Mouse (Mus musculus) limb, embryonic 15.5 days (tissue): ENCODE results near the gene Hivep1. TPM values are rescaled to one million over a fixed set of nuclear protein-coding genes. Genes with fewer than 3 reads are reported as not detected.

Experiments
- ATAC-seq: fragments of 200-750 bp; cut with Nextera tagmentation; 2 replicates; pipeline ENCODE4 v1.8.0; 2017; ENCODE audit warnings: low read depth, moderate TSS enrichment; ENCODE audit not compliant: insufficient number of reproducible peaks, low FRiP score, low TSS enrichment
- H3K27ac ChIP-seq: fragments of 300-500 bp; sonication (generic); 2 replicates; pipeline ENCODE4 v1.5.1; 2015; ENCODE audit warnings: moderate library complexity, mild to moderate bottlenecking, inconsistent platforms
- H3K27me3 ChIP-seq: fragments of 300-500 bp; sonication (generic); 2 replicates; pipeline ENCODE4 v1.6.1; 2015; ENCODE audit warnings: inconsistent platforms
- H3K36me3 ChIP-seq: fragments of 300-500 bp; sonication (generic); 2 replicates; pipeline ENCODE4 v1.6.1; 2015; ENCODE audit warnings: inconsistent platforms
- H3K4me1 ChIP-seq: fragments of 300-500 bp; sonication (generic); 2 replicates; pipeline ENCODE4 v1.6.1; 2015; ENCODE audit warnings: inconsistent platforms
- H3K4me2 ChIP-seq: fragments of 300-500 bp; sonication (generic); 2 replicates; pipeline ENCODE4 v1.6.1; 2015; ENCODE audit warnings: mild to moderate bottlenecking, inconsistent platforms
- H3K4me3 ChIP-seq: fragments of 300-500 bp; sonication (generic); 2 replicates; pipeline ENCODE4 v1.5.1; 2015; ENCODE audit warnings: mild to moderate bottlenecking, inconsistent platforms
- H3K9ac ChIP-seq: fragments of 300-500 bp; sonication (generic); 2 replicates; pipeline ENCODE4 v1.6.1; 2015; ENCODE audit warnings: inconsistent platforms
- H3K9me3 ChIP-seq: fragments of 300-500 bp; sonication (generic); 2 replicates; pipeline ENCODE4 v1.6.1; 2016; ENCODE audit warnings: inconsistent platforms
- WGBS: fragments of 180-500 bp; shearing (Covaris S2); methylation state at CpG from one replicate; pipeline ENCODE4 v1.1.7; 2015; 5-methylcytosine and 5-hydroxymethylcytosine counted together
- polyA plus RNA-seq: library from polyadenylated mRNA; unstranded; fragments of >200 nt; fragmentation: Nextera tagmentation; extraction: Ambion mirVana; gene quantifications from 2 replicates; pipeline ENCODE4 v1.2.1, GENCODE M21; 2015

Gene Hivep1
- polyA plus RNA-seq, 1 experiment from 2014 or later = 13.1 TPM

GRCm38 (mm10) chr13:42052696-42053541 is 1.1 kb downstream of the Hivep1 start:
- peak overlapping the region; percentile 75 for H3K4me2 ChIP-seq
- no peaks in the 10 kb centered on the region for H3K27me3 ChIP-seq
- peak overlapping the region; percentile 82 for H3K9ac ChIP-seq
- H3K36me3 ChIP-seq = peaks cover 14% of the 10 kb centered on the region; the same call in 1 of the 2 replicates
- H3K27ac ChIP-seq = peak overlapping the region; percentile 95
- ATAC-seq = 0 out of 2 replicates have a peak, but pooled peaks have one; percentile 17
- H3K9me3 ChIP-seq = no peaks in the 10 kb centered on the region
- peak overlapping the region; percentile 94 for H3K4me3 ChIP-seq
- WGBS = under 1% methylated on average over 40 of the region's 41 CpGs
- H3K4me1 ChIP-seq = peaks cover 14% of the 10 kb centered on the region

- H3K4me3 ChIP-seq = peak overlapping the region; percentile 94
- peaks cover 10% of the 10 kb centered on the region for H3K4me1 ChIP-seq
- WGBS = 36% methylated on average over 2 of the region's 2 CpGs
- peaks cover 14% of the 10 kb centered on the region; the same call in 1 of the 2 replicates for H3K36me3 ChIP-seq
- no peaks in the 10 kb centered on the region for H3K9me3 ChIP-seq
- no peak overlapping the region for H3K9ac ChIP-seq
- no peaks in the 10 kb centered on the region for H3K27me3 ChIP-seq
- 0 out of 2 replicates have a peak overlapping the region, but pooled peaks have one; percentile 95 for H3K27ac ChIP-seq
- ATAC-seq = no peak
- peak overlapping the region; percentile 75 for H3K4me2 ChIP-seq
Measured at GRCm38 (mm10) chr13:42053656-42054055, 1.8 kb downstream of the Hivep1 start.

- WGBS = 78% methylated on average over 3 of the region's 3 CpGs
Measured at GRCm38 (mm10) chr13:42054138-42054537, 2.3 kb downstream of the Hivep1 start.

GRCm38 (mm10) chr13:42056712-42057332 is 5.0 kb downstream of the Hivep1 start:
- no peak overlapping the region for H3K4me3 ChIP-seq
- H3K36me3 ChIP-seq = peaks cover 22% of the 10 kb centered on the region; the same call in 1 of the 2 replicates
- no peak for ATAC-seq
- H3K9me3 ChIP-seq = no peaks in the 10 kb centered on the region
- H3K4me2 ChIP-seq = no peak overlapping the region
- H3K9ac ChIP-seq = no peak overlapping the region
- no peaks in the 10 kb centered on the region for H3K4me1 ChIP-seq
- H3K27ac ChIP-seq = no peak overlapping the region
- H3K27me3 ChIP-seq = no peaks in the 10 kb centered on the region
- WGBS = 90% methylated on average over 2 of the region's 2 CpGs

More at GRCm38 (mm10) chr13:42054138-42054537, 2.3 kb downstream of the Hivep1 start:
- H3K36me3 ChIP-seq = peaks cover 14% of the 10 kb centered on the region; the same call in 1 of the 2 replicates
- no peak overlapping the region for H3K4me2 ChIP-seq
- ATAC-seq = no peak
- H3K9me3 ChIP-seq = no peaks in the 10 kb centered on the region
- H3K9ac ChIP-seq = no peak overlapping the region
- H3K27ac ChIP-seq = no peak overlapping the region
- H3K4me3 ChIP-seq = no peak overlapping the region
- H3K27me3 ChIP-seq = no peaks in the 10 kb centered on the region
- peaks cover 6% of the 10 kb centered on the region for H3K4me1 ChIP-seq

GRCm38 (mm10) chr13:42060846-42061630 is 9.2 kb downstream of the Hivep1 start:
- H3K36me3 ChIP-seq = peaks cover 24% of the 10 kb centered on the region
- H3K9me3 ChIP-seq = no peaks in the 10 kb centered on the region
- H3K4me1 ChIP-seq = no peaks in the 10 kb centered on the region
- no peak overlapping the region for H3K9ac ChIP-seq
- no peak for ATAC-seq
- no peak overlapping the region for H3K4me2 ChIP-seq
- H3K27ac ChIP-seq = no peak overlapping the region
- no peaks in the 10 kb centered on the region for H3K27me3 ChIP-seq
- WGBS = 86% methylated on average over 10 of the region's 10 CpGs
- no peak overlapping the region for H3K4me3 ChIP-seq

GRCm38 (mm10) chr13:42064257-42064656 is 12.4 kb downstream of the Hivep1 start:
- Histone ChIP-seq H3K4me1 (no peaks in the 10 kb centered on the region), H3K36me3 (peaks cover 23% of the 10 kb centered on the region), H3K4me3 (no peak overlapping the region), H3K27me3 (no peaks in the 10 kb centered on the region), H3K4me2 (no peak overlapping the region), H3K27ac (no peak overlapping the region), H3K9ac (no peak overlapping the region), H3K9me3 (no peaks in the 10 kb centered on the region)
- no peak for ATAC-seq

GRCm38 (mm10) chr13:42070236-42070635 is 18.4 kb downstream of the Hivep1 start:
- Histone ChIP-seq H3K4me1 (peaks cover 6% of the 10 kb centered on the region; the same call in 1 of the 2 replicates), H3K27me3 (no peaks in the 10 kb centered on the region), H3K9me3 (no peaks in the 10 kb centered on the region), H3K4me2 (no peak overlapping the region), H3K9ac (no peak overlapping the region), H3K36me3 (peaks cover 11% of the 10 kb centered on the region; the same call in 1 of the 2 replicates), H3K27ac (no peak overlapping the region), H3K4me3 (no peak overlapping the region)
- WGBS = 84% methylated on average over 4 of the region's 4 CpGs
- ATAC-seq = no peak

GRCm38 (mm10) chr13:42071011-42071410 is 19.2 kb downstream of the Hivep1 start:
- Histone ChIP-seq H3K9ac (no peak overlapping the region), H3K36me3 (0 out of 2 replicates have a peak, but pooled peaks cover 7% of the 10 kb centered on the region), H3K4me3 (no peak overlapping the region), H3K27ac (no peak overlapping the region), H3K4me2 (no peak overlapping the region), H3K27me3 (no peaks in the 10 kb centered on the region), H3K4me1 (peaks cover 6% of the 10 kb centered on the region; the same call in 1 of the 2 replicates), H3K9me3 (no peaks in the 10 kb centered on the region)
- WGBS = 78% methylated on average over 6 of the region's 6 CpGs
- ATAC-seq = no peak

- Histone ChIP-seq H3K4me2 (no peak overlapping the region), H3K36me3 (no peaks in the 10 kb centered on the region; the same call in 1 of the 2 replicates), H3K4me3 (no peak overlapping the region), H3K9ac (no peak overlapping the region), H3K4me1 (peaks cover 11% of the 10 kb centered on the region), H3K27me3 (no peaks in the 10 kb centered on the region), H3K27ac (no peak overlapping the region), H3K9me3 (no peaks in the 10 kb centered on the region)
- no peak for ATAC-seq
- 70% methylated on average over 6 of the region's 6 CpGs for WGBS
Measured at GRCm38 (mm10) chr13:42073285-42073684, 21.5 kb downstream of the Hivep1 start.

- 62% methylated on average over 5 of the region's 5 CpGs for WGBS
- no peak overlapping the region for H3K27ac ChIP-seq
- no peak overlapping the region for H3K9ac ChIP-seq
- no peaks in the 10 kb centered on the region for H3K9me3 ChIP-seq
- no peaks in the 10 kb centered on the region; the same call in 1 of the 2 replicates for H3K36me3 ChIP-seq
- no peak overlapping the region for H3K4me2 ChIP-seq
- H3K4me3 ChIP-seq = no peak overlapping the region
- no peaks in the 10 kb centered on the region for H3K27me3 ChIP-seq
- H3K4me1 ChIP-seq = peaks cover 11% of the 10 kb centered on the region
- no peak for ATAC-seq
Measured at GRCm38 (mm10) chr13:42075546-42075945, 23.7 kb downstream of the Hivep1 start.

- WGBS = 85% methylated on average over 5 of the region's 5 CpGs
- Histone ChIP-seq H3K9ac (no peak overlapping the region), H3K36me3 (no peaks in the 10 kb centered on the region; the same call in 1 of the 2 replicates), H3K27me3 (no peaks in the 10 kb centered on the region), H3K27ac (no peak overlapping the region), H3K4me1 (peaks cover 5% of the 10 kb centered on the region; the same call in 1 of the 2 replicates), H3K9me3 (no peaks in the 10 kb centered on the region), H3K4me2 (no peak overlapping the region), H3K4me3 (no peak overlapping the region)
- ATAC-seq = no peak
Measured at GRCm38 (mm10) chr13:42076751-42077302, 25.0 kb downstream of the Hivep1 start.
